Mouse (Mus musculus) liver, embryonic 12.5 days (tissue): ENCODE measurements at regions not wholly inside any gene's neighbourhood (a gene's known extent, or its start where the extent isn't known, plus 50 kb on each side); places are given as distances from the start of the nearest gene placed in this dataset.

Experiments
- ATAC-seq: fragments of 200-750 bp; cut with Nextera tagmentation; 2 replicates; pipeline ENCODE4 v1.8.0; 2017; ENCODE audit warnings: moderate number of reproducible peaks, mild to moderate bottlenecking, moderate library complexity
- H3K27ac ChIP-seq: fragments of 300-500 bp; sonication (generic); 2 replicates; pipeline ENCODE4 v1.5.1; 2016; ENCODE audit warnings: mild to moderate bottlenecking
- H3K27me3 ChIP-seq: fragments of 300-500 bp; sonication (generic); replicated peaks from 2 replicates; pipeline ENCODE4 v1.6.1; 2016; ENCODE audit warnings: mild to moderate bottlenecking, moderate library complexity
- H3K36me3 ChIP-seq: fragments of 300-500 bp; sonication (generic); 2 replicates; pipeline ENCODE4 v1.6.1; 2016; ENCODE audit warnings: mild to moderate bottlenecking, moderate library complexity
- H3K4me1 ChIP-seq: fragments of 300-500 bp; sonication (generic); 2 replicates; pipeline ENCODE4 v1.6.1; 2016
- H3K4me2 ChIP-seq: fragments of 300-500 bp; sonication (generic); 2 replicates; pipeline ENCODE4 v1.6.1; 2016; ENCODE audit warnings: mild to moderate bottlenecking, moderate library complexity
- H3K4me3 ChIP-seq: fragments of 300-500 bp; sonication (generic); 2 replicates; pipeline ENCODE4 v1.5.1; 2016; ENCODE audit warnings: mild to moderate bottlenecking, moderate library complexity
- H3K9ac ChIP-seq: fragments of 300-500 bp; sonication (generic); 2 replicates; pipeline ENCODE4 v1.6.1; 2016; ENCODE audit warnings: mild to moderate bottlenecking, moderate library complexity
- H3K9me3 ChIP-seq: fragments of 300-500 bp; sonication (generic); replicated peaks from 2 replicates; pipeline ENCODE4 v1.6.1; 2016; ENCODE audit warnings: mild to moderate bottlenecking, moderate library complexity
- WGBS: fragments of 180-500 bp; shearing (Covaris S2); methylation state at CpG from one replicate; pipeline ENCODE4 v1.1.7; 2016; ENCODE audit not compliant: insufficient replicate concordance; 5-methylcytosine and 5-hydroxymethylcytosine counted together

DNA sequence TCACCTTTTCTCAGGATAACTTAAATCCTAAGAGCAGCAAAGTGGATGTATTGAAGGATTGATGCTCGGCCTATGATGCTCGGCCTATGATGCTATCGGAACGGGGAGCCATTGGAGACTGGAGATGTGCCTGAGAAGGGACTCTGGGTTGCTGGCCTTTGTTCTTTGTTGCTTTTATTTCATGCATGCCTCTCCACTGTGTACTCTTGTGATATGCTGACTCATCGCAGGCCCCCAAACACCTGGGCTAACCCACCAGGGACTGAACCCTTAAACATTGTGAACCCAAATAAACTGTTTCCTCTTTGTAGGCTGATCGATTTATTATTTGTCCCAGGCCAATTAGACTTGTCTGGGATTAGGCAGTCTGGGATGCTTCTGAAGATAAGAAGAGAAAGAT, 61.9 kb downstream of the Pdcl3 start:
- Histone ChIP-seq H3K4me1 (no peaks in the 10 kb centered on the region), H3K36me3 (no peaks in the 10 kb centered on the region), H3K9me3 (peaks cover 13% of the 10 kb centered on the region; the same call in 1 of the 2 replicates), H3K4me3 (no peak overlapping the region), H3K9ac (no peak overlapping the region), H3K4me2 (no peak overlapping the region), H3K27ac (no peak overlapping the region), H3K27me3 (no peaks in the 10 kb centered on the region)
- ATAC-seq, result no peak
- WGBS, result 84% methylated on average over 6 of the region's 6 CpGs

- 71% methylated on average over 6 of the region's 6 CpGs for WGBS
- H3K9me3 ChIP-seq, result no peaks in the 10 kb centered on the region
- ATAC-seq, result no peak
These were observed 71.9 kb downstream of the Pdcl3 start for GRCm38 (mm10) chr1:39057304-39057703.

DNA sequence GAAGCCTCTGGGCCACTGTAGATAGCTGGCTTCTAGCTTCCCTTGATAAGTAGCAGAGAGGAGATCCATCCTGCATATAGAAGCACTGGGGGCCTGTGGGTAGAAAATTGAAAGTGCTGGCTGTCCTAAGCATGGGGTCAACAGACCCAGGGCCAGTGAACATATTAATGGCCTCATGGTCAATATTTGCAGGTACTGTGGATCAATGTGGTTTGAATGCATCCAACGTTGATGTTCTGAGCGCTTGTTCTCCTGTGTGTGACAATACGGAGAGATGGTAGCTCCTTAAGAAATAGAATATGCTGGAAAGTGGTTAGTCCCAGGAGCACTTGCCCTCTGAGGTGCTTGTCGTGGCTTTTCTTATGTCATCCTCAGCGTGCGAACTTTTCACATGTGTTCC, 77.1 kb downstream of the Pdcl3 start:
- no peak overlapping the region for H3K9ac ChIP-seq
- no peaks in the 10 kb centered on the region for H3K36me3 ChIP-seq
- no peak overlapping the region for H3K27ac ChIP-seq
- ATAC-seq, result no peak
- H3K27me3 ChIP-seq, result no peaks in the 10 kb centered on the region; the same call in 1 of the 2 replicates
- H3K9me3 ChIP-seq, result no peaks in the 10 kb centered on the region
- H3K4me1 ChIP-seq, result no peaks in the 10 kb centered on the region
- H3K4me2 ChIP-seq, result no peak overlapping the region
- no peak overlapping the region for H3K4me3 ChIP-seq
- 74% methylated on average over 6 of the region's 6 CpGs for WGBS

More at GRCm38 (mm10) chr1:39057304-39057703, 71.9 kb downstream of the Pdcl3 start:
- Histone ChIP-seq H3K4me3 (no peak overlapping the region), H3K4me1 (no peaks in the 10 kb centered on the region), H3K27me3 (no peaks in the 10 kb centered on the region), H3K4me2 (no peak overlapping the region), H3K27ac (no peak overlapping the region), H3K9ac (no peak overlapping the region), H3K36me3 (no peaks in the 10 kb centered on the region)

DNA sequence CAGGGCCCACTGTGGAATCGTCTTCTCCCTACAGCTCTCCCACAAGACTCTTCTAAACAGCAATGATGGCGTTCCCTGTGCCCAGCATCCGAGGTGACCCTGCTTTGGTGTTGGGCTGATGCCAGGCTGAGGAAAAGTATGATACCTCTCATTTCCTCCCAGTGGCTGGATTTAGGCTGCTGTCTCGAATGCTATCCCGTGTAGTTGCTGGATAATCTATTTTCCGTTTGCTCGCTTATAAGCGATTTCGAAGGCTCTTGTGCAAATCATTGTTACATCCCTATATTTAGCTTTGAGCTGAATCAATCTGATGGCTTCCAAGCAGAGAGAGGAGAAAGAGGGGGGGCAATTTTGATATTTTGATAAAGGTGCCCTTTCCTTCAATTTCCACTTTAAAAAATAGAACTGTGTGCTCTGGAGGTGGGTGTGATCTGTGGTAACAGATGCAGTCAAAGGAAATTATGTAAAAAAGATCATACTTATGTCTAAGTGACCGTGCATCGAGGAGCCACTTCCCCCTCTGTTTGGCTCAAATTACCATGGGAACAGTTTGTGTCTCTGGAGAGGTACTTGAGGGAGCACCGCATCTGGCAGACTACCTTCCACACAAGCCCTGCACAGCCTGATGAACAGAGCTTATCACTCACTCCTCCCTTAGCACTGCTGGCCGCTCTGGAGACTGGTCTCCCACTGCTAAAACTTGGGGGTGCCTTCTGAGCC, 78.4 kb downstream of the Pdcl3 start:
- Histone ChIP-seq H3K9ac (no peak overlapping the region), H3K27me3 (no peaks in the 10 kb centered on the region; the same call in 1 of the 2 replicates), H3K27ac (no peak overlapping the region), H3K4me2 (no peak overlapping the region), H3K36me3 (no peaks in the 10 kb centered on the region), H3K4me1 (no peaks in the 10 kb centered on the region), H3K4me3 (no peak overlapping the region), H3K9me3 (no peaks in the 10 kb centered on the region)
- 66% methylated on average over 13 of the region's 13 CpGs for WGBS
- ATAC-seq, result no peak

DNA sequence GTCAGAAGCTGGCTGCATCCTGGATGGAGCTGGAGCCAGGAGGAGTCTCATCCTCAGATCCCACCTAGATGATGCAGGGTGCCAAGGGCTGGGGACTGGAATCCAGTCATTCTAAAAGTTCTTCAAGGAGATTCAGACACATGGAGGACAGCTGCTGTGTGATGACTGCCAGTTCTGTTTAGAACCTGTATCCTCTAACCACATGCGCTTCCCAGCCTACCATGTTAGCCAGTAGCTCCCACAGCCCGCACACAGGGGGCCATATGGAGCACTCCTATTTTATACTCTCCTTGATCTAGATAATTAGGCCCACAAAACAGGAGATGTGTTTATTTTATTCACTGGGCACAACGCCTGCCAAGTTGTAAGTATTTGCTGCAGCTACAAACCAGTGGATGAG, 79.4 kb downstream of the Pdcl3 start:
- H3K9ac ChIP-seq, result no peak overlapping the region
- H3K4me3 ChIP-seq, result no peak overlapping the region
- H3K27ac ChIP-seq, result no peak overlapping the region
- no peaks in the 10 kb centered on the region for H3K36me3 ChIP-seq
- no peaks in the 10 kb centered on the region; the same call in 1 of the 2 replicates for H3K27me3 ChIP-seq
- H3K9me3 ChIP-seq, result no peaks in the 10 kb centered on the region
- WGBS, result 65% methylated on average over 3 of the region's 3 CpGs
- ATAC-seq, result no peak
- H3K4me2 ChIP-seq, result no peak overlapping the region
- H3K4me1 ChIP-seq, result 0 out of 2 replicates have a peak, but pooled peaks cover 6% of the 10 kb centered on the region

- WGBS, result 33% methylated on average over 3 of the region's 3 CpGs
- ATAC-seq, result no peak
- no peak overlapping the region for H3K27ac ChIP-seq
These were observed 82.5 kb downstream of the Pdcl3 start for GRCm38 (mm10) chr1:39067901-39068300.

DNA sequence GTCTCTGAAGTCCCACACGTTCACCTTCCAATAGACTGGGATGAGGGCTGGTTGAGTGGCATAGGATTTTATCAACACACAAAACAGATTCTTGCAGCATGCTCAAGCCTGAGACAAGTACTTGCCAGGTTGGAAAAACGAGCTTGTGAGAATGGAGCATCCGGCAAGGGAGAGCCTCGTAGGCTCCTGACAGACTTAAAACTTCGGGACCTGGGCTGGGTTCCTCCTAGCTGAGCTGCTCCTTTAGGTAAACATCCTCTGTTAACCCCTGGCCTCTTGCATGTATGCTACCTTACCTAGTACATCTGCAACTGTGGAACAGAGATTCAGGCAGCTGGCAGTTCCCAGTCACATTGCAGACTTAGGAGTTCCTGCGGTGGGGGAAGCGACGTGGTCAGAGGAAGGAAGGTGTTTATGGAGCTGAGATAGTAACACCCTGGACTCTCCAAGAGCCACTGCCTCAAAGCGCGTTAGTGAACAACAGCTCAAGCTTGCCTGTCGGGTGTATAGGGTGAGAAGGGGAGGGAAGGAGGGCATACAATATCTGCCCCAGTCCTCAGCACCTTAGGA, 83.8 kb downstream of the Pdcl3 start:
- WGBS, result 34% methylated on average over 11 of the region's 11 CpGs
- Histone ChIP-seq H3K4me1 (0 out of 2 replicates have a peak, but pooled peaks cover 6% of the 10 kb centered on the region), H3K27ac (no peak overlapping the region), H3K4me3 (no peak overlapping the region), H3K27me3 (no peaks in the 10 kb centered on the region), H3K9ac (no peak overlapping the region), H3K4me2 (no peak overlapping the region), H3K36me3 (no peaks in the 10 kb centered on the region), H3K9me3 (no peaks in the 10 kb centered on the region)
- ATAC-seq, result no peak

More at GRCm38 (mm10) chr1:39067901-39068300, 82.5 kb downstream of the Pdcl3 start:
- Histone ChIP-seq H3K4me3 (no peak overlapping the region), H3K9me3 (no peaks in the 10 kb centered on the region), H3K9ac (no peak overlapping the region), H3K27me3 (no peaks in the 10 kb centered on the region; the same call in 1 of the 2 replicates), H3K4me1 (0 out of 2 replicates have a peak, but pooled peaks cover 6% of the 10 kb centered on the region), H3K36me3 (no peaks in the 10 kb centered on the region), H3K4me2 (no peak overlapping the region)

- 48% methylated on average over 7 of the region's 7 CpGs for WGBS
- no peak overlapping the region for H3K4me3 ChIP-seq
- 0 out of 2 replicates have a peak, but pooled peaks cover 6% of the 10 kb centered on the region for H3K4me1 ChIP-seq
- ATAC-seq, result no peak
- no peaks in the 10 kb centered on the region for H3K36me3 ChIP-seq
- no peaks in the 10 kb centered on the region for H3K9me3 ChIP-seq
- no peak overlapping the region for H3K27ac ChIP-seq
- no peaks in the 10 kb centered on the region for H3K27me3 ChIP-seq
- H3K9ac ChIP-seq, result no peak overlapping the region
- no peak overlapping the region for H3K4me2 ChIP-seq
These were observed 84.3 kb downstream of the Pdcl3 start for GRCm38 (mm10) chr1:39069676-39070075.

DNA sequence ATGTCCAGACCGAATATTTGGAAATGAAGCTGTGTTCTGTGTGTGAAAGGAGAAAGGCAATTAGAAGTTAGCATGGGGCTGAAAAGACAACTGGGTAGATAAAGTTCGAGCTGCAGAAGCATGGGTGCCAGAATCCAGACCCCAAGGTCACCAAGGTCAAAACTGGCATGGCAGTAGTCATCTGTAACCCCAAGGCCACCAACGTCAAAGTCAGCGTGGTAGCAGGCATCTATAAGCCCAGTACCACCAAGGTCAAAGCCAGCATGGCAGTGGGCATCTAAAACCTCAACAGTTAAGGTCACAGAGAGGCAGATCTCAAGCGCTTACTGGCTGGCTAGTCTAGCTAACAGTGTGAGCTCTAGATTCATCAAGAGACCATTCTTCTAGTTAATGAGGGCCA, 90.6 kb downstream of the Pdcl3 start:
- H3K27me3 ChIP-seq, result no peaks in the 10 kb centered on the region
- H3K9me3 ChIP-seq, result no peaks in the 10 kb centered on the region
- 63% methylated on average over 5 of the region's 5 CpGs for WGBS
- H3K4me2 ChIP-seq, result no peak overlapping the region
- no peak overlapping the region for H3K4me3 ChIP-seq
- no peak overlapping the region for H3K9ac ChIP-seq
- H3K27ac ChIP-seq, result no peak overlapping the region
- no peaks in the 10 kb centered on the region for H3K36me3 ChIP-seq
- ATAC-seq, result no peak
- no peaks in the 10 kb centered on the region for H3K4me1 ChIP-seq

GRCm38 (mm10) chr1:39078584-39079315, 93.3 kb downstream of the Pdcl3 start:
- no peak for ATAC-seq
- WGBS, result 73% methylated on average over 4 of the region's 4 CpGs
- H3K27ac ChIP-seq, result no peak overlapping the region
- H3K4me1 ChIP-seq, result no peaks in the 10 kb centered on the region
- H3K27me3 ChIP-seq, result no peaks in the 10 kb centered on the region
- no peaks in the 10 kb centered on the region for H3K9me3 ChIP-seq
- no peak overlapping the region for H3K9ac ChIP-seq
- no peak overlapping the region for H3K4me3 ChIP-seq
- H3K4me2 ChIP-seq, result no peak overlapping the region
- H3K36me3 ChIP-seq, result no peaks in the 10 kb centered on the region

DNA sequence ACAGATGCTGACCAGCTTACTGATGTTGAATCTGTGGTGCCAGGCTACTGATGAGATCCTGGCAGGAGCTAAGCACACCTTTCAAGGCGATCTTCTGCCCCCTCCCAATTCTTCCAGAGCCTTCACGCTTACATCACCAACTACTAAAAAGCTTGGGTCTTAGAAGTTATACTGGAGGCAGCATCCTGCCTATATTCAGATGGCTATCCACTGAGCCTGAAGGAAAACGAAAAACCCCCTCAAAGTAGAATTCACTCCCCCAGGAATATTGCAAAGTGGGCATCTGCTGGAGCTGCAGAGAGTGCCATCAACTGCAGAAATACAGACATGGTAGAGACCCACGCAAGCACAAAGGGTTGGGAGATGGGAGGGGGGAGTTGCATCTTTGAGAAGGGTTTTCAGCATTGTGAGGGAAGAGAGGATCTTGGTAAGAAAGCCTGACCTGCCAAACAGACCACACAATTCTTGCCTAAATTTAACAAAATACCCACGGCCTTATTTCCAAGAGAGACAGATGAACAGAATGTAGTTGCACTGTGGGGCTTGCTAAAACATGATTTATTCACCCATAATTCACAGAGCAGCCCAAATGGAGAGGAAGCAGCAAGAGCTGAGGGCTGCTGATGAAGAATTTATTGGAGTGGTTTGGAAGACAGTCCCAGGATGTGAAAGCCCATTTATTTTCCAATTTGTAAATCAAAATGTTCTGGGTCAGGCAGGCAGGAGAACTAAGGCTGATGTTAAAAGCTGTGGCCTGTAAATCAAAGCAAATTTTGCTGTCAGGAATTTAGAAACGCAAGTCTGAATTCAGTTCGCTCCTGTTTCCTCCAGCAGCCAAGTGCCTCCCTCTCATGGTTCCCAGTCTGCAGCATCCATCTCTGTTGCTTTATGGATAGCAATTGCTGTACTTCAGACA, 98.8 kb downstream of the Pdcl3 start:
- ATAC-seq, result no peak
- no peaks in the 10 kb centered on the region for H3K9me3 ChIP-seq
- no peaks in the 10 kb centered on the region for H3K27me3 ChIP-seq
- H3K36me3 ChIP-seq, result no peaks in the 10 kb centered on the region
- no peak overlapping the region for H3K27ac ChIP-seq
- no peaks in the 10 kb centered on the region for H3K4me1 ChIP-seq
- H3K4me3 ChIP-seq, result no peak overlapping the region
- H3K9ac ChIP-seq, result no peak overlapping the region
- no peak overlapping the region for H3K4me2 ChIP-seq
- 68% methylated on average over 7 of the region's 7 CpGs for WGBS
